Mouse (Mus musculus) stomach, postnatal 0 days (tissue): ENCODE data around the gene Defb36. TPM values are rescaled to one million over a fixed set of nuclear protein-coding genes. Genes with fewer than 3 reads are reported as not detected.

Experiments
- ATAC-seq: fragments of 200-750 bp; cut with Nextera tagmentation; 2 replicates; pipeline ENCODE4 v1.8.0; 2017; ENCODE audit not compliant: low FRiP score, low TSS enrichment
- DNase-seq: peaks from one replicate; pipeline ENCODE4 v3.0.0-alpha.2; 2016; ENCODE audit warnings: low spot score
- H3K27ac ChIP-seq: fragments of 300-500 bp; sonication (generic); replicated peaks from 2 replicates; pipeline ENCODE4 v1.5.1; 2014; ENCODE audit warnings: mild to moderate bottlenecking, control low read depth
- H3K27me3 ChIP-seq: fragments of 300-500 bp; sonication (generic); 2 replicates; pipeline ENCODE4 v1.6.1; 2014; ENCODE audit warnings: low read length; ENCODE audit not compliant: control insufficient read depth, insufficient read depth
- H3K36me3 ChIP-seq: fragments of 300-500 bp; sonication (generic); 2 replicates; pipeline ENCODE4 v1.6.1; 2014; ENCODE audit warnings: low read length, mixed read lengths; ENCODE audit not compliant: control insufficient read depth, insufficient read depth
- H3K4me1 ChIP-seq: fragments of 300-500 bp; sonication (generic); replicated peaks from 2 replicates; pipeline ENCODE4 v1.6.1; 2014; ENCODE audit warnings: antibody characterized with exemption; ENCODE audit not compliant: control insufficient read depth, insufficient read depth
- H3K4me2 ChIP-seq: fragments of 300-500 bp; sonication (generic); replicated peaks from 2 replicates; pipeline ENCODE4 v1.6.1; 2014; ENCODE audit warnings: low read depth, mild to moderate bottlenecking, control low read depth, moderate library complexity
- H3K4me3 ChIP-seq: fragments of 300-500 bp; sonication (generic); 2 replicates; pipeline ENCODE4 v1.5.1; 2014; ENCODE audit warnings: low read depth, low read length, control low read depth
- H3K9ac ChIP-seq: fragments of 300-500 bp; sonication (generic); 2 replicates; pipeline ENCODE4 v1.6.1; 2014; ENCODE audit warnings: mild to moderate bottlenecking, low read length, control low read depth, mixed read lengths
- H3K9me3 ChIP-seq: fragments of 300-500 bp; sonication (generic); 2 replicates; pipeline ENCODE4 v1.6.1; 2016; ENCODE audit warnings: low read length; ENCODE audit not compliant: control insufficient read depth
- CTCF ChIP-seq: IDR thresholded peaks from 2 replicates; pipeline ENCODE4 v1.5.1; 2016; ENCODE audit warnings: antibody characterized with exemption, low read depth, mild to moderate bottlenecking, moderate library complexity
- EP300 ChIP-seq: optimal IDR thresholded peaks from 2 replicates; pipeline ENCODE3; 2016; ENCODE audit warnings: antibody characterized with exemption
- WGBS: fragments of 180-500 bp; shearing (Covaris S2); extraction: QIAGEN DNeasy Blood & Tissue Kit; methylation state at CpG from one replicate; pipeline ENCODE4 v1.1.7; 2014; 5-methylcytosine and 5-hydroxymethylcytosine counted together
- polyA plus RNA-seq: library from polyadenylated mRNA; unstranded; fragments of >200 nt; fragmentation: Nextera tagmentation; extraction: Ambion mirVana; gene quantifications from 2 replicates; pipeline ENCODE4 v1.2.1, GENCODE M21; 2015

Gene Defb36
- polyA plus RNA-seq, 1 experiment from 2014 or later: 0.23 TPM

GRCm38 (mm10) chr2:152639406-152640113 is 35.4 kb downstream of the Defb36 start:
- no peak overlapping the region for H3K4me2 ChIP-seq
- H3K36me3 ChIP-seq: no peaks in the 10 kb centered on the region
- no peaks in the 10 kb centered on the region for H3K27me3 ChIP-seq
- ATAC-seq (peak; percentile 43), DNase-seq (peak; percentile 25)
- TF ChIP-seq CTCF: no peak
- TF ChIP-seq EP300: peak; percentile 58
- peak overlapping the region; percentile 79 for H3K27ac ChIP-seq
- WGBS: 24% methylated on average over 11 of the region's 11 CpGs
- no peaks in the 10 kb centered on the region for H3K9me3 ChIP-seq
- H3K9ac ChIP-seq: no peak overlapping the region
- H3K4me3 ChIP-seq: no peak overlapping the region
- peaks cover 2% of the 10 kb centered on the region; the same call in 1 of the 2 replicates for H3K4me1 ChIP-seq

DNA sequence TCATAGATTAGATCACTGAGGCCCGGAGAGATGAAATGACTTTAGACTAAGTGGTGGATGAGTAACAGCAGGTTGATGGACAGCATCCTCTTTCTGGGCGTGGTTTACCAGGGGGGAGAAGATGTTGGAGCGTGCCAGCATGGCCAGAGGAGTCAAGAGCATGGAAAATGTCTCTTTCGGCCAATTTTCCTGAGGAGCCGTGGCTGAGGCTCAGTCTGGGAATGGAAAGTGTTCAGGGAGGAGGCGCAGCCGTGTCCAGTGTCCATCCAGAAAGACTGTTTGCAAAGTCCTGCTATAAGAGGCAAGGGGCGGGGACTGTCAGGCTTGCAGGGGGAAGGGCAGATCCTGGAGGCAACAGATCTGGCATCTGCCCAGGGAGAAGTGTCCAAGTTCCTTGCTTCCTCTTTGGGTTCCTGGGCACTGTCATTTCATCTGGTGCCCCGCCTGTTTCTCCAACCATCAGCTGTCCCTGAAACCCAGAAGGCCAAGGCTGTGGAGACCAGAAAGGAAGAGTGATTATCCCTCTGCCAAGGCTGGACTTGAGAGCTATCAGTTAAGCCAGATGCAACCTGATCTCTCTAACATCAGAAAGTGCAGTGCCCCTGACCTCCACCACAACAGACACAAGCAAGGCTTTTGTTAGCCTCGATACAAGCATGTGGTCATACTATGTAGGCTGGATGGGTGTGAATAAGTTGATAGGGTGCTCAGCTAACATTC is 48.9 kb downstream of the Defb36 start:
- no peak; the same call in 1 of the 2 replicates for TF ChIP-seq CTCF
- TF ChIP-seq EP300: no peak
- no peaks in the 10 kb centered on the region for H3K9me3 ChIP-seq
- H3K9ac ChIP-seq: no peak overlapping the region
- ATAC-seq (peak; percentile 74), DNase-seq (peak; percentile 26)
- H3K27me3 ChIP-seq: no peaks in the 10 kb centered on the region
- no peaks in the 10 kb centered on the region for H3K4me1 ChIP-seq
- H3K4me3 ChIP-seq: no peak overlapping the region
- WGBS: 35% methylated on average over 10 of the region's 10 CpGs
- no peak overlapping the region for H3K4me2 ChIP-seq
- H3K27ac ChIP-seq: peak overlapping the region; percentile 61; the same call in 1 of the 2 replicates
- no peaks in the 10 kb centered on the region for H3K36me3 ChIP-seq

GRCm38 (mm10) chr2:152653874-152654715 is 50.0 kb downstream of the Defb36 start:
- DNase-seq (no peak), ATAC-seq (no peak; the same call in 1 of the 2 replicates)
- Histone ChIP-seq H3K27me3 (no peaks in the 10 kb centered on the region), H3K4me2 (no peak overlapping the region), H3K4me1 (no peaks in the 10 kb centered on the region), H3K36me3 (no peaks in the 10 kb centered on the region), H3K9ac (no peak overlapping the region), H3K4me3 (no peak overlapping the region), H3K9me3 (no peaks in the 10 kb centered on the region), H3K27ac (no peak overlapping the region)
- 39% methylated on average over 14 of the region's 14 CpGs for WGBS
- TF ChIP-seq EP300 (no peak), CTCF (no peak)

- DNase-seq (peak; percentile 46), ATAC-seq (no peak)
- no peaks in the 10 kb centered on the region for H3K27me3 ChIP-seq
- H3K36me3 ChIP-seq: no peaks in the 10 kb centered on the region
- WGBS: 61% methylated on average over 10 of the region's 10 CpGs
- no peak overlapping the region for H3K4me3 ChIP-seq
- H3K9me3 ChIP-seq: no peaks in the 10 kb centered on the region
- peak; percentile 69 for TF ChIP-seq CTCF
- TF ChIP-seq EP300: no peak
- no peaks in the 10 kb centered on the region for H3K4me1 ChIP-seq
- H3K27ac ChIP-seq: no peak overlapping the region
- H3K9ac ChIP-seq: no peak overlapping the region
- H3K4me2 ChIP-seq: no peak overlapping the region
These were observed 53.3 kb downstream of the Defb36 start for GRCm38 (mm10) chr2:152657398-152657797.

DNA sequence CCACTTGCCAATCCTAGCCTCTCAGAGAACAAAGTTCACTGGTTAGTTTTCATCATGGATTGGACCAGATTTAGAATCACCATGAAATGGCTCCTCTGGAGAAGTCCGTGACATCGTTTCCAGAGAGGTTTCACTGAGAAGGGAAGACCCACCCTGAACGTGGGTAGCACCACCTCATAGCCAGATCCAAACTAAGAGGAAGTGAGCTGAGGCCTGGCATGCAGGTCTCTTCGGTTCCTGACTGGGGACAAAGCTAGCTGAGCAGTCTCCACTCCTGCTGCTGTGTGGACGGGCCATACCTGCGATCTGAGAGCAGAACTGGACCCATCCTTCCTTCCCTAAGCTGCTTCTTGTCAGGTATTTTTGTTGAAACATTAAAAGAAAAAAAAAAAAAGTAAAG is 57.0 kb downstream of the Defb36 start:
- WGBS: 72% methylated on average over 6 of the region's 6 CpGs
- Histone ChIP-seq H3K4me1 (no peaks in the 10 kb centered on the region), H3K4me3 (no peak overlapping the region), H3K4me2 (no peak overlapping the region), H3K9me3 (no peaks in the 10 kb centered on the region), H3K27me3 (no peaks in the 10 kb centered on the region), H3K36me3 (no peaks in the 10 kb centered on the region), H3K9ac (no peak overlapping the region), H3K27ac (no peak overlapping the region)
- no peak for TF ChIP-seq EP300
- TF ChIP-seq CTCF: no peak
- DNase-seq: no peak
- ATAC-seq: no peak

Other genes with a start within 250 kb of the Defb36 start
- gene Nrsn2, start 227.7 kb upstream of the Defb36 start, polyA plus RNA-seq: 1.1 and 1.5 TPM in 2 replicates
- gene Sox12, start 206.3 kb upstream of the Defb36 start, polyA plus RNA-seq: 2.7 and 3.0 TPM in 2 replicates
- 14.8 and 15.6 TPM in 2 replicates for gene Zcchc3, start 189.3 kb upstream of the Defb36 start, polyA plus RNA-seq
- gene 6820408C15Rik, start 188.7 kb upstream of the Defb36 start, polyA plus RNA-seq: 0.38 TPM in 2 replicates
- gene Defb23, start 139.7 kb upstream of the Defb36 start, polyA plus RNA-seq: not detected in 2 replicates
- gene Defb20, start 127.3 kb upstream of the Defb36 start, polyA plus RNA-seq: not detected in 2 replicates
- gene Defb22, start 114.2 kb upstream of the Defb36 start, polyA plus RNA-seq: not detected in 2 replicates
- gene Defb26, start 92.6 kb upstream of the Defb36 start, polyA plus RNA-seq: not detected in 2 replicates
- gene Defb28, start 86.1 kb upstream of the Defb36 start, polyA plus RNA-seq: not detected in 2 replicates
- gene Defb29, start 64.2 kb upstream of the Defb36 start, polyA plus RNA-seq: not detected in 2 replicates
- gene Gm17416, start 35.0 kb upstream of the Defb36 start, polyA plus RNA-seq: not detected in 2 replicates
- gene Defb21, start 31.6 kb upstream of the Defb36 start, polyA plus RNA-seq: not detected in 2 replicates
- not detected in 2 replicates for gene Defb19, start 24.0 kb upstream of the Defb36 start, polyA plus RNA-seq
- gene Defb45, start 4.9 kb upstream of the Defb36 start, polyA plus RNA-seq: not detected in 2 replicates
- 0.73 and 1.7 TPM in 2 replicates for gene Defb25, start 18.7 kb downstream of the Defb36 start, polyA plus RNA-seq
- gene Rem1, start 22.6 kb downstream of the Defb36 start, polyA plus RNA-seq: 17.2 and 19.7 TPM in 2 replicates
- gene H13, start 65.1 kb downstream of the Defb36 start, polyA plus RNA-seq: 110 and 121 TPM in 2 replicates
- 22.9 and 23.4 TPM in 2 replicates for gene Mcts2, start 82.7 kb downstream of the Defb36 start, polyA plus RNA-seq
- gene Id1, start 131.9 kb downstream of the Defb36 start, polyA plus RNA-seq: 191 and 228 TPM in 2 replicates
- gene Cox4i2, start 149.8 kb downstream of the Defb36 start, polyA plus RNA-seq: 9.8 and 10.6 TPM in 2 replicates
- 45.6 and 48.7 TPM in 2 replicates for gene Bcl2l1, start 227.4 kb downstream of the Defb36 start, polyA plus RNA-seq
- gene Tpx2, start 243.6 kb downstream of the Defb36 start, polyA plus RNA-seq: 14.0 and 17.7 TPM in 2 replicates